Mouse (Mus musculus) midbrain, embryonic 15.5 days (tissue): ENCODE results near the gene Timm8a2. TPM values are rescaled to one million over a fixed set of nuclear protein-coding genes. Genes with fewer than 3 reads are reported as not detected.

Source experiments
- ATAC-seq: fragments of 200-750 bp; cut with Nextera tagmentation; replicated peaks from 2 replicates; pipeline ENCODE4 v1.8.0; 2017; ENCODE audit warnings: moderate TSS enrichment
- H3K27ac ChIP-seq: fragments of 300-500 bp; sonication (generic); 2 replicates; pipeline ENCODE4 v1.5.1; 2015; ENCODE audit warnings: mild to moderate bottlenecking, inconsistent platforms
- H3K27me3 ChIP-seq: fragments of 300-500 bp; sonication (generic); replicated peaks from 2 replicates; pipeline ENCODE4 v1.6.1; 2015; ENCODE audit warnings: inconsistent platforms
- H3K36me3 ChIP-seq: fragments of 300-500 bp; sonication (generic); replicated peaks from 2 replicates; pipeline ENCODE4 v1.6.1; 2015; ENCODE audit warnings: inconsistent platforms
- H3K4me1 ChIP-seq: fragments of 300-500 bp; sonication (generic); 2 replicates; pipeline ENCODE4 v1.6.1; 2015; ENCODE audit warnings: inconsistent platforms
- H3K4me2 ChIP-seq: fragments of 300-500 bp; sonication (generic); 2 replicates; pipeline ENCODE4 v1.6.1; 2015; ENCODE audit warnings: inconsistent platforms, mild to moderate bottlenecking, moderate library complexity
- H3K4me3 ChIP-seq: fragments of 300-500 bp; sonication (generic); 2 replicates; pipeline ENCODE4 v1.5.1; 2015; ENCODE audit warnings: mild to moderate bottlenecking, inconsistent platforms
- H3K9ac ChIP-seq: fragments of 300-500 bp; sonication (generic); 2 replicates; pipeline ENCODE4 v1.6.1; 2015; ENCODE audit warnings: mild to moderate bottlenecking, inconsistent platforms
- H3K9me3 ChIP-seq: fragments of 300-500 bp; sonication (generic); 2 replicates; pipeline ENCODE4 v1.6.1; 2016; ENCODE audit warnings: inconsistent platforms
- WGBS: fragments of 180-500 bp; shearing (Covaris S2); methylation state at CpG from one replicate; pipeline ENCODE4 v1.1.7; 2015; ENCODE audit warnings: mixed read lengths; 5-methylcytosine and 5-hydroxymethylcytosine counted together
- polyA plus RNA-seq: library from polyadenylated mRNA; unstranded; fragments of >200 nt; fragmentation: Nextera tagmentation; extraction: Ambion mirVana; gene quantifications from 2 replicates; pipeline ENCODE4 v1.2.1, GENCODE M21; 2015

Timm8a2 gene
- polyA plus RNA-seq, 1 experiment from 2014 or later, result not detected

DNA sequence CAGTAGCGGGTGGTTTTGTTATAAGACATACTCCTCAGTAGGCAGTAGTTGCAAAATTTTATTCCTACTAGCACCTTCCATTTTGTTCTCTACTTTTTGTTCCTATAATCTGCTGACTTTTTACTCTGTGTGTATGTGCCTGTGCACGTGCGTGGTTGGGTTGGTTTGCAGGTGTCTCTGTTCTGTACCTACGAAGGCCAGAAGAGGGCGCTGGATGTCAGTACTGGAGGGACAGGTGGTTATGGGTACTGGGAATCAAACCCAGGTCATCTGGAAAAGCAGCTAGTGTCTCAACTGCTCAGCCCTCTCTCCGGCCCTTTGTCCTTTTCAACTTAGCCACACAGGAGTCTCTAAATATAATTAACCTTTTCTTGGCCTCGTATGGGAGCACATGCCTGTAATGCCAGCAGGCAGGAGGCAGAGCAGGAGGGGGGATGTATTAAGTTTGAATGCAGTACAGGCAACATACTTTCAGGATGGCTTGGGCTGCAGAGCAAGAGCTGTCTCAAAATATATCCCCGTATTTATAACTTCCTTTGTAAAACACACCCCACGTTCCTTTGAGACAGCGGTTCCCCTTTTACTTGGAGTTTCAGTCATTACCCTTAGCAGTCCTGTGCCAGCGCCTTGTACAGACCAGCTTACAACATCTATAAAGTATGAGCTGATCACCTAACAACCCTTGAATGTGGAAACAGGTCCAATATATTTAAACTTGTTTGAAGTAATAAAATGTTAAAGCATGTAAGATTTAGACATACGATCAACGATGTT, 4.6 kb downstream of the Timm8a2 start:
- Histone ChIP-seq H3K36me3 (no peaks in the 10 kb centered on the region), H3K4me1 (no peaks in the 10 kb centered on the region), H3K27me3 (no peaks in the 10 kb centered on the region), H3K9ac (no peak overlapping the region), H3K4me3 (no peak overlapping the region), H3K4me2 (no peak overlapping the region), H3K9me3 (no peaks in the 10 kb centered on the region), H3K27ac (no peak overlapping the region)
- 87% methylated on average over 13 of the region's 13 CpGs for WGBS
- ATAC-seq, result no peak

GRCm38 (mm10) chr14:122041413-122041825, 6.9 kb downstream of the Timm8a2 start:
- Histone ChIP-seq H3K9ac (no peak overlapping the region), H3K4me2 (no peak overlapping the region), H3K4me3 (no peak overlapping the region), H3K36me3 (no peaks in the 10 kb centered on the region), H3K4me1 (no peaks in the 10 kb centered on the region), H3K9me3 (no peaks in the 10 kb centered on the region), H3K27me3 (no peaks in the 10 kb centered on the region), H3K27ac (no peak overlapping the region)
- no peak for ATAC-seq
- 91% methylated on average over 3 of the region's 3 CpGs for WGBS

DNA sequence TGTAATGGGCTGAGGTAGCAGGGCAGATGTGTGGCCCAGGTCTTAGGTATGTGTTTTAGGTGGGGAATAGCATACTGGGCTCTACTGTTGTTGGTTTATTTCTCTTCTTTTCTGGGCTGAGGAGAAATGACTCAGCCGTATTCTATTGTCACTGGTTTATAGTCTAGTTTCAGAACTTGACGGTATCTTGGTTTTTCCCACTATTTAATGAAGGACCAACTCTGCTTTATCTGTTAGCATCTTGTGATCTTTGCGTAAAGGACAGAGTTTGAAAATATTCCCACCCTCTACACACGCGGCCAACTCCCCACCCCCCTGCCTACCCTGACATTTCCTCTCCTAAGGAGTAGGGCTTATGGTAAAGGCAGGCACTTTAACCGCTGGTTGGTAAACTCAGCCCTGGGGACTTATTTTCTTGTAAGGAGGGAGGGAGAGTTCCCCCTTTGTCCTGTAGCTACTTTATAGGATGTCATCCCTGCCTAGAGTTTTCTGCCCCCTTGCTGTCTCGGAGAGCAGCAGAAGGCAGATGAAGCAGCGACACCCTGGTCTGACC, 7.7 kb downstream of the Timm8a2 start:
- H3K4me1 ChIP-seq, result no peaks in the 10 kb centered on the region
- H3K9ac ChIP-seq, result no peak overlapping the region
- no peak for ATAC-seq
- WGBS, result 89% methylated on average over 8 of the region's 8 CpGs
- no peak overlapping the region for H3K4me2 ChIP-seq
- H3K27ac ChIP-seq, result no peak overlapping the region
- no peaks in the 10 kb centered on the region for H3K9me3 ChIP-seq
- no peaks in the 10 kb centered on the region for H3K36me3 ChIP-seq
- H3K4me3 ChIP-seq, result no peak overlapping the region
- no peaks in the 10 kb centered on the region for H3K27me3 ChIP-seq

DNA sequence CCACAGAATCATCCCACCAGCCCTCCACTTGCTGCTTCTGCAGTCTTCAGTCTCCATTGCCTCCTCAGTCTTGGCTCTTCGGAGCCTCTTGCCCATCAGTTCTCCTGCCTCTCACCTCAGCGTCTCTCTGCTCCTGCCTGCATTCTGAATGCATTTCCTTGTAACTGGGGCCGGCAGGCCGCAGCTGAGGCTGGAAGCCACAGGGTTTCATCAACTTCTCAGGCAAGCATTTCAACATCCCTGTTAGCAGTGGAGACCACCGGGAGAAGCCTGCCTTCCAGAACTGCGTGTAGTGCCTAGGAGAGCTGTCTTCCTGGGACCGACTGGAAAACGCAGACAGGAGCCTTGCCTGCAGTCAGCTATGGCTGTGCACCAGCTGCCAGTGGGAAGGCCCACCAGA, 13.3 kb downstream of the Timm8a2 start:
- no peaks in the 10 kb centered on the region for H3K9me3 ChIP-seq
- ATAC-seq, result no peak
- no peaks in the 10 kb centered on the region for H3K4me1 ChIP-seq
- no peaks in the 10 kb centered on the region for H3K36me3 ChIP-seq
- 91% methylated on average over 8 of the region's 8 CpGs for WGBS
- no peak overlapping the region for H3K4me2 ChIP-seq
- no peak overlapping the region for H3K9ac ChIP-seq
- no peak overlapping the region for H3K27ac ChIP-seq
- no peaks in the 10 kb centered on the region for H3K27me3 ChIP-seq
- no peak overlapping the region for H3K4me3 ChIP-seq

DNA sequence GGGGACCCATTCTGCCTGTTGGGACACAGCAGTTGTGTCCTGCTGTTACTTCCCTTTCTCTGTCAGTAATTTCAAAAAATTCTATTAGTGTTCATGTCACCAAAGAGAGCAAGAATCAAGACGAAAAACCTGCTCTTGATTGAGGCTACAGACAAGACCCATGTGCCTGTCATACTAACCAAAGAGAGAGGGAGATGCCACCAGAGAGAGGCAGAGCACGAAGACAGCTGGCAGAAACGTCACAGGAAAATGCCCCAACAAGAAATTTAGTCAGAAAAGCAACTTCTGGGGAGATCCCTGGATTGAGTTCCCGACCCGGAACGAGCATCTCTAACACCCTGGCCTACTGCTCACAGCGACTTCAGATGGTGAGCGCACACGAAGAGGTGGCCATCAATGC, 14.3 kb downstream of the Timm8a2 start:
- Histone ChIP-seq H3K36me3 (no peaks in the 10 kb centered on the region), H3K4me3 (no peak overlapping the region), H3K9ac (no peak overlapping the region), H3K4me1 (no peaks in the 10 kb centered on the region), H3K27me3 (no peaks in the 10 kb centered on the region), H3K9me3 (no peaks in the 10 kb centered on the region), H3K4me2 (no peak overlapping the region), H3K27ac (no peak overlapping the region)
- ATAC-seq, result no peak
- WGBS, result 87% methylated on average over 9 of the region's 9 CpGs

DNA sequence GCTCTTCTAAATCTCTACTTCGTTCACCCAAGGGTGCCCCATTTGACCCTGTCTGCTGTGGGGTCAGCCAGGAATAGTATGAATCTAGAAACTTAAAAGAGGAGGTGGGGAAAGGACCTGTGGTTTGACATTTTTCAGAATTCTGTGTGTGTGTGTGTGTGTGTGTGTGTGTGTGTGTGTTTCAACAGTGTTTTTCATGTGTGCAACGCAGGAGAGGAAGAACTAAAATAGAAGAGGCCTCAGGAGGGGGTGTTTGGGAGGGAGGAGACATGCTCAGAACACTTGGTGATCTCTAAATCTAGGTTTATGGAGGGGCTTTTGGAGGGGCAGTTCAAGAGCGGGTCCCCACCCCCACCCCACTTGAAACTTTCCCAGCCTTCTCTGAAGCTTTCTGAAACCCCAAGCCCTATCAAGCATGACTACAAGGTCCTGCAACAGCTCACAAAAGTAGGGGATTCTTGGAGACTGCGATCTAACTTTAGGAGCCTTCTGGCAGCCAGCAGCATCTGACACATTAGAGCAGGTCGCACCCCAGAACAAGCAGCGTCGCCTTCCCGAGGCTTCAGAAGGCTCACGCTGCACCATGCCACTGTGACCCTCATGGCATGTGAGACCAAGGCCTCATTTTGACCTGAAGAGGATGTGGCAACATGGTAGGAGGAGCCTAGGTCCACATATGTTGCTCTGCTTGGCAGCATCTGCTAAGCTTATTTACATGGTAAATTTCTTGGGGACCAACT, 18.6 kb downstream of the Timm8a2 start:
- no peak overlapping the region for H3K27ac ChIP-seq
- no peak overlapping the region for H3K4me2 ChIP-seq
- H3K9ac ChIP-seq, result no peak overlapping the region
- H3K27me3 ChIP-seq, result no peaks in the 10 kb centered on the region
- ATAC-seq, result no peak
- H3K36me3 ChIP-seq, result no peaks in the 10 kb centered on the region
- 87% methylated on average over 9 of the region's 9 CpGs for WGBS
- no peak overlapping the region for H3K4me3 ChIP-seq
- no peaks in the 10 kb centered on the region for H3K9me3 ChIP-seq
- H3K4me1 ChIP-seq, result no peaks in the 10 kb centered on the region

DNA sequence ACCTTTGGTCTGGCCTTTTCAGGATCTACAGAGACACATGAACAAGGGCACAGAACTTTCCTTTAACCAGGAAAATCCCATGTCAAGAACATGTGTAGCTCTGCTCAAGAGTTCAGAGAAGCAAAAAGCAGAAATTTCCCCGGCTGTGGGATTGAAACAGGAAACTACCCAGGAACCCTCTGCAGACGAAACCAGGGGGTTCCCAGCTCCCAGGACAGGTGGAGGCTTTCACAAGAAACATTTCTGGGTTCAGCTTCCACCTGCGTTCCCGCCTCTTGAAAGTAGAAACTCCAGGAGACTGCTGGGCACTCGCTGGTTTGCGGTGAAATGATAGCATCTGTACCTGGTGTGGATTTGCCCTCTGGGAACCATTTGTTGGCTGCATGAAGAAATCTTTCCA, 22.4 kb downstream of the Timm8a2 start:
- Histone ChIP-seq H3K4me1 (no peaks in the 10 kb centered on the region), H3K36me3 (no peaks in the 10 kb centered on the region), H3K27ac (no peak overlapping the region), H3K9ac (no peak overlapping the region), H3K4me2 (no peak overlapping the region), H3K4me3 (no peak overlapping the region), H3K9me3 (no peaks in the 10 kb centered on the region), H3K27me3 (no peaks in the 10 kb centered on the region)
- no peak for ATAC-seq
- 83% methylated on average over 6 of the region's 6 CpGs for whole genome bisulfite sequencing

DNA sequence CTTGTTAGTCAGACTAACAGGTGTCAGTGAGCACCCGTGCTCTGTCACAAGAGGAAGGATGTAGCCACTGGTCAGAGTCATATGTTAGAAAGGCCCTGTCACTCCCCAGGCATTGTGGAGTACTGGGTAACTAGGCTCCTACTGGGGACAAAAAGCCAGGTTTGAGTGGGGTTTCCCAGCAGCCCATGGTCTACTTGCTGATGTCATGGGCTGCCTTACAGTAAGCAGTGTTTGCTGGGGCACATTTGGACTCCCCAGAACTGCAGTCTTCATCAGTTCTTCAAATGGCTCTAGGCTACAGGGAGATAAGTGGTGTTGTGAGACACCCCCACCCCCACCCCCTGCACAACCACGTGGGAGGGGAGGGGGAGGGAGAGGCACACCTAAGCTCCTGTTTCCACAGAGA, 23.5 kb downstream of the Timm8a2 start:
- no peak overlapping the region for H3K27ac ChIP-seq
- ATAC-seq, result no peak
- H3K36me3 ChIP-seq, result no peaks in the 10 kb centered on the region
- no peaks in the 10 kb centered on the region for H3K27me3 ChIP-seq
- no peaks in the 10 kb centered on the region for H3K9me3 ChIP-seq
- H3K4me3 ChIP-seq, result no peak overlapping the region
- 31% methylated on average over 2 of the region's 2 CpGs for WGBS
- H3K9ac ChIP-seq, result no peak overlapping the region
- no peak overlapping the region for H3K4me2 ChIP-seq
- no peaks in the 10 kb centered on the region for H3K4me1 ChIP-seq

- Histone ChIP-seq H3K36me3 (no peaks in the 10 kb centered on the region), H3K4me3 (no peak overlapping the region), H3K4me1 (no peaks in the 10 kb centered on the region), H3K27ac (no peak overlapping the region), H3K27me3 (no peaks in the 10 kb centered on the region), H3K9me3 (no peaks in the 10 kb centered on the region), H3K4me2 (no peak overlapping the region), H3K9ac (no peak overlapping the region)
- 13% methylated on average over 3 of the region's 3 CpGs for WGBS
- ATAC-seq, result no peak
Observed at GRCm38 (mm10) chr14:122060642-122061041, 26.2 kb downstream of the Timm8a2 start.

- no peak overlapping the region for H3K4me3 ChIP-seq
- 87% methylated on average over 6 of the region's 6 CpGs for WGBS
- no peaks in the 10 kb centered on the region for H3K36me3 ChIP-seq
- H3K27ac ChIP-seq, result no peak overlapping the region
- no peak overlapping the region for H3K4me2 ChIP-seq
- no peak for ATAC-seq
- no peaks in the 10 kb centered on the region for H3K9me3 ChIP-seq
- no peaks in the 10 kb centered on the region for H3K4me1 ChIP-seq
- H3K9ac ChIP-seq, result no peak overlapping the region
- no peaks in the 10 kb centered on the region for H3K27me3 ChIP-seq
Observed at GRCm38 (mm10) chr14:122061376-122061775, 26.9 kb downstream of the Timm8a2 start.

DNA sequence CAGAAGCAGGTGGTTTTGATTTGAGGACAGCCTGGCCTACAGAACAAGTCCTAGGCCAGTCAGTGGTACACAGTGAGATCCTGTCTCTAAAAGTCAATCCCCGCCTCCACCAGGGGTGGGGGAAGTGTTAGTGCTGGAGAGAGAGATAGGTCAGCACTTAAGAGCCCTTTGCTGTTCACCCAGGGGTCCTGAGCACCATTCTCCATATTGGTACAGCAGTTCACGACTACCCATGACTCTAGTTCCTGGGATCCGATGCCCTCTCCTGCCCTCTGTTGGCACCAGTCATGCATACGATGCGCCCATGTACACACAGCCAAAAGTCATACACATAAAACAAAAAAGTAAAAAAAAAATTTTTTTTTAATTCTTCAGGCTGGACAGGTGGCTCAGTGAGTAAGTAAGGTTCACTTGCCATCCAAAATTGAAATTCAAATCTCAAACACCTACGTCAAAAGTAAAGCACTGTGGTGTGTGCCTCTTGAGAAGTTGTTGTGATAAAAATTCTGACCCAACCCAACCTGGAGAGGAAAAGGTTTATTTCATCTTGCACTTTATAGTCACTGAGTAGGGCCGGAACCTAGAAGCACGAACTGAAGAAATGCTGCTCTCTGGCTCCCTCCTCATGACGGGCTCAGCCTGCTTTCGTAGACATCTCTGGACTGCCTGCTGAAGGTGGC, 28.1 kb downstream of the Timm8a2 start:
- H3K9me3 ChIP-seq, result no peaks in the 10 kb centered on the region
- H3K9ac ChIP-seq, result no peak overlapping the region
- H3K27ac ChIP-seq, result no peak overlapping the region
- ATAC-seq, result no peak
- no peaks in the 10 kb centered on the region for H3K36me3 ChIP-seq
- no peak overlapping the region for H3K4me2 ChIP-seq
- H3K4me1 ChIP-seq, result no peaks in the 10 kb centered on the region
- no peaks in the 10 kb centered on the region for H3K27me3 ChIP-seq
- H3K4me3 ChIP-seq, result no peak overlapping the region
- WGBS, result 84% methylated on average over 10 of the region's 10 CpGs

DNA sequence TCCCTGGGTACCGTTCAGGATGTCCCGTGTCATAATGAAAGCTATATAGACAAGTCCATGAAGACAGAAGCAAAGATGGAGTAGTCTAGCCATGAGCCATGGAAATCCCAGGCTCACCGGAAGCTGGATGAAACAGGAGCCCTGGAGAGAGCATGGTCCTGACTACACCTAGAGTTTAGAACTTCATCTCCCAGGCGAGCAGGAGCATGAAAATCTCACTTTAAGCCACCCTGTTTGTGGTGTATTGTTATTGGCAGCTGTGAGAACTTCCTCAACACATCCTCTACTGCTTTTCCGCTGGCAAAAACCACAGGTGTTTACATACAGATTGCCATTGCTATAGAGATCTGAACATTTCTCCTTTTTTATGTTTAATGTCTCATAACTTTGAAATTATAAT, 29.1 kb downstream of the Timm8a2 start:
- Histone ChIP-seq H3K4me3 (no peak overlapping the region), H3K4me2 (no peak overlapping the region), H3K27ac (no peak overlapping the region), H3K36me3 (no peaks in the 10 kb centered on the region), H3K4me1 (no peaks in the 10 kb centered on the region), H3K27me3 (no peaks in the 10 kb centered on the region), H3K9ac (no peak overlapping the region), H3K9me3 (no peaks in the 10 kb centered on the region)
- WGBS, result 70% methylated on average over 5 of the region's 5 CpGs
- no peak for ATAC-seq
